Mouse (Mus musculus): ENCODE measurements around the gene Limch1.

Limch1 gene

GRCm38 (mm10) chr5:66786621-66787061, 41.0 kb downstream of the Limch1 start:
- no peak for DNase-seq

GRCm38 (mm10) chr5:66789041-66789440, 43.4 kb downstream of the Limch1 start:
- DNase-seq: no peak

GRCm38 (mm10) chr5:66791161-66791560, 45.5 kb downstream of the Limch1 start:
- peak; percentile 50 to 75 for DNase-seq

- DNase-seq: no peak
Observed at GRCm38 (mm10) chr5:66793251-66793650, 47.6 kb downstream of the Limch1 start.

GRCm38 (mm10) chr5:66797326-66797725, 51.7 kb downstream of the Limch1 start:
- DNase-seq: no peak

- DNase-seq: no peak
Observed at GRCm38 (mm10) chr5:66798135-66798534, 52.5 kb downstream of the Limch1 start.

- DNase-seq: no peak
Observed at GRCm38 (mm10) chr5:66798591-66799003, 53.0 kb downstream of the Limch1 start.

GRCm38 (mm10) chr5:66800243-66800642, 54.6 kb downstream of the Limch1 start:
- DNase-seq: no peak

GRCm38 (mm10) chr5:66800977-66801376, 55.4 kb downstream of the Limch1 start:
- DNase-seq: no peak

- no peak for DNase-seq
Observed at GRCm38 (mm10) chr5:66802196-66802595, 56.6 kb downstream of the Limch1 start.

- no peak for DNase-seq
Observed at GRCm38 (mm10) chr5:66806335-66806734, 60.7 kb downstream of the Limch1 start.

- no peak for DNase-seq
Observed at GRCm38 (mm10) chr5:66807737-66808136, 62.1 kb downstream of the Limch1 start.

- DNase-seq: no peak
Observed at GRCm38 (mm10) chr5:66809016-66809570, 63.5 kb downstream of the Limch1 start.

GRCm38 (mm10) chr5:66810396-66810795, 64.8 kb downstream of the Limch1 start:
- DNase-seq: peak; percentile 36 to 38

GRCm38 (mm10) chr5:66814674-66815073, 69.0 kb downstream of the Limch1 start:
- no peak for DNase-seq

- no peak for DNase-seq
Observed at GRCm38 (mm10) chr5:66815877-66816276, 70.2 kb downstream of the Limch1 start.

- no peak for DNase-seq
Observed at GRCm38 (mm10) chr5:66816751-66817150, 71.1 kb downstream of the Limch1 start.

- DNase-seq: no peak
Observed at GRCm38 (mm10) chr5:66817184-66817956, 71.7 kb downstream of the Limch1 start.

GRCm38 (mm10) chr5:66822500-66823205, 77.0 kb downstream of the Limch1 start:
- DNase-seq: no peak

- DNase-seq: no peak
Observed at GRCm38 (mm10) chr5:66825586-66825985, 80.0 kb downstream of the Limch1 start.

GRCm38 (mm10) chr5:66826844-66827243, 81.2 kb downstream of the Limch1 start:
- DNase-seq: no peak

GRCm38 (mm10) chr5:66829505-66829904, 83.9 kb downstream of the Limch1 start:
- DNase-seq: no peak

- no peak for DNase-seq
Observed at GRCm38 (mm10) chr5:66830206-66830605, 84.6 kb downstream of the Limch1 start.

GRCm38 (mm10) chr5:66834756-66835155, 89.1 kb downstream of the Limch1 start:
- DNase-seq: no peak

All from cerebellum, postnatal 14 days (tissue).